Mouse (Mus musculus) urinary bladder, adult 2 months (tissue): ENCODE results near the gene Ush2a. TPM values are rescaled to one million over a fixed set of nuclear protein-coding genes. Genes with fewer than 3 reads are reported as not detected.

Experiments
- DNase-seq: peaks from one replicate; pipeline ENCODE4 v3.0.0; 2022; ENCODE audit warnings: low spot score
- polyA plus RNA-seq: library from polyadenylated mRNA; depleted of rRNA; stranded (reverse); fragments of >200 nt; gene quantifications from 2 replicates; pipeline ENCODE4 v1.2.3, GENCODE M21; 2012

The Ush2a gene
- polyA plus RNA-seq, 1 experiment: 0.07 TPM

- no peak for DNase-seq
Observed at GRCm38 (mm10) chr1:188770828-188771227, 509.0 kb downstream of the Ush2a start.

GRCm38 (mm10) chr1:188772516-188773229, 510.9 kb downstream of the Ush2a start:
- DNase-seq: no peak

- DNase-seq: no peak
Observed at GRCm38 (mm10) chr1:188773631-188774030, 511.8 kb downstream of the Ush2a start.

GRCm38 (mm10) chr1:188777556-188778161, 515.8 kb downstream of the Ush2a start:
- DNase-seq: no peak

- DNase-seq: no peak
Observed at GRCm38 (mm10) chr1:188785056-188785455, 523.2 kb downstream of the Ush2a start.

DNA sequence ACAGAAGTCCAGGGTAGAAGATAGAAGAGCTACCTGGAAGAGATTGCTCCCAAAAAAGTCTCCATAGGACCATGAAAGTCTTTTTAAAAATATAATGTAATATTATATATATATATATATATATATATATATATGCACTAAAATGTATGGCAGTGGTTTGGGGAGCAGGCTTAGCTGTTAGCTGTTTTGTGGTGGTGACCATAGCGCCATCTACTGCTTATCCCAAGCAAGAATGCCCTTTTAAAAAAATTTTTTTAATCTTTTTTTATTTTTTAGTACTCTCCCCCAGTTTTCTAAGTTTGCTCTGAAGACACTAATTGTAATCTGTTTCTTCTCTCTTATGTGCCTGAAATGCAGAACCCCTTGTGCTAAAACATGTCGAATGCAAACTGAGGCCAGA, 543.2 kb downstream of the Ush2a start:
- no peak for DNase-seq

GRCm38 (mm10) chr1:188805852-188806251, 544.0 kb downstream of the Ush2a start:
- no peak for DNase-seq

- no peak for DNase-seq
Observed at GRCm38 (mm10) chr1:188810631-188811030, 548.8 kb downstream of the Ush2a start.

- DNase-seq: no peak
Observed at GRCm38 (mm10) chr1:188815072-188815471, 553.2 kb downstream of the Ush2a start.

DNA sequence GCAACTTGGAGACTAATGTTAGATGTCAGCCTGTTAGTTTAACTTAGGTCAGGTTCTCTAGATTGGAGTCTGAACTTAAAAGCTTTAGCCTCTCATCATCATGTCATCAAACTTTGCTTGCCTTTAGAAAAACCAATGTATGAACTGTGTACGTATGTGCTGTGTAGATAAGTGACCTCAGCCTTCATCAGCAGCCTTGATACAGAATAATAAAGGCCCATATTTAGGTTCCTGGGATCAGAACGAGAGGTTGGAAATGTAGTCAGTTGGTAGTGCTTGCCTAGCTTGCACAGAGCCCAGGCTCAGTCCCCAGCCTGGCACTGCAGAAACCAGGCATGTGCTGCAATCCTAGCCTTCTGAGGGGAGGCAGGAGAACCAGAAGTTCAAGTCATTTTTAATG, 562.4 kb downstream of the Ush2a start:
- DNase-seq: no peak

GRCm38 (mm10) chr1:188824878-188825532, 563.2 kb downstream of the Ush2a start:
- DNase-seq: no peak

DNA sequence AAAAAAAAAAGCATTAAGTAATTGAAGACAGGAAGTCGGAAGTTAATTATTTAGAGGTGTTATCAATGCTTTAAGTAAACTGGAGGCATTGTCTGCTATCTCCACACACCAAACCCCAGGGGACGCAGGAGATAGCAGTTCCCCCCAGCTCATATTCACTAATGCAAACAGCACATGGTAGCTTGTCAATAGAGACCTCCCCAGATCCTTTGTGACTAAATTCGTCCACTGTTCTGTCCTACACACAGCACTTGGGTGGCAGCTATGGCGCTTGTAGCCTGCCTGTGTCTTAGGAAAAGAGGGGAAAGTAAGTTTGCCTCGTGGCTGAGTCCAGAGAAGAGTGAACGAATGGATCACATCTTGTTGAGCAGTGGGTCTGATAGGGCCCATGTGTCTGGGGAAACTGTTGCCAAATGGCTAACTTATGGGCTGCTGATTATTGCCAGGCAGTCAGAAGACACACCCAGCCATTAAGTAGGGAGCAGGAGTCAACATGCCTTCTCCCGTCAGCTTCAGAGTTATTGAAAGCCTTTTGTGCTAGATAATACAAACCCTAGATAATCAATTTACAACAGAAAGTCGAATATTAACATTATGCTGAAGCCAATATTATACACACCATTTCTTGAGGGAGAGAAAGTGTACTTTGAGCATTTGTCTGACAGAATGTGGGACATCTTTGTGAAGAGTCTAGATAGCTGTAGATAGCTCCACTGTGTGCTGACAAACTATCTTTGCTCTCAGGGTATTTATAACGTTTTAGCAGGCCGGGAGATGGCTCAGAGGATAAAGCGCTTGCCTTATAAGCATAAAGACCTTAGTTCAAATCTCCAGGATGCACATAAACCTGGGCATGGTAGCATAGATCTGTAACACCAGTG, 568.9 kb downstream of the Ush2a start:
- no peak for DNase-seq

DNA sequence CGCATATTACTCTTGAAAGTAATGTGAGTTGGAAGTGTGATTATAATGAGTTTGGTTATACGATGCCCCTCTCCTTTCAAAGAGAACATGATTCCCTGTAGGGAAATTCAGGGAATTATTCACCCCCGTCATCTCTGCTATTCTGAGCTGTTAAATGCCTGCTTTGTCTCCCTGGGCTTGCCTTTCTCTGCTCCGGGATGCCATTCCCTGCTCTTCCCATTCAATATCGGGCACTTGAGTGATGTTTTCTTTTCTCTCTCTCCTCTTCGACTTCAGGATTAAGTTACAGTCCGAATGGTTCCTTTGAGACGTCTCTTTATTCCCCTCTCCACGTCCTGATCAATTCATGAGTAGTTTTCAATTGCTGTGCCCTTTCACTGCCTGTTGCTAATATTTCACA, 572.1 kb downstream of the Ush2a start:
- DNase-seq: no peak

DNA sequence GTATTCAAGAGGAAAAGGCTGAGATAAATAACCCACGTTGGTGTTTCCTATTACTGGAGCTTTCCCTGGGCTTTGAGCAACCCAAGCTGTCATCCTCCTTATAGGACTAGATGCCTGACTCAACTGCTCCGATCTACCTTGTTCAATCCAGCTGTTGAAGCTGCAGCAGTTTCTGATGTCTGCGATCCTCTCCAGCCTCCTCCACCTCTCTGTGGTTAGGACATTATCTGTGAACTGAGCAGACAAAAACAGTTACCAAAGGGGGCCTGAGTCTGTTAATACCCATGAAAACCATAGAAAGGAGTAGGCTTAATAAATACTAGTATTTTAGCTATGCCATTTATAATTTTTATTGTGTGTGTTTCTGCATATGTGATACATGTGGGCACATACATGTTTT, 572.9 kb downstream of the Ush2a start:
- DNase-seq: no peak

GRCm38 (mm10) chr1:188837613-188838295, 575.9 kb downstream of the Ush2a start:
- DNase-seq: no peak

DNA sequence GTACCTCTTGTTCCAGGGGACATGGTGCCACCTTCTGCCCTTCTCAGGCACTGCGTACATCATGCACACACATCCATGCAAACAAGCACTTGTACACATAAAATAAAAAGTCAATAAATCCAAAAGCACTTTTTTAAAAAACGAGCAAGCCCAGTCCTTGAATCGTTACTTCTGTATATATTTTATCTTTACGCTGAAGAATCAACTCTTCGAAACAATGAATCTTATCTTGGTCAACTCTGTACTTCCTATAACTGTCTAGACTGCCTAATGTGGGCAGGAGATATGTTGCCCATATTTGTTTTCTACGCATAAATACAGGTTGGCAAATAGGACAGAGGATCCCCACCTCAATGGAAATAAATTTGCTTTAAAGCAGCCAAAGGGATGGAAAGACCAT, 585.4 kb downstream of the Ush2a start:
- no peak for DNase-seq

DNA sequence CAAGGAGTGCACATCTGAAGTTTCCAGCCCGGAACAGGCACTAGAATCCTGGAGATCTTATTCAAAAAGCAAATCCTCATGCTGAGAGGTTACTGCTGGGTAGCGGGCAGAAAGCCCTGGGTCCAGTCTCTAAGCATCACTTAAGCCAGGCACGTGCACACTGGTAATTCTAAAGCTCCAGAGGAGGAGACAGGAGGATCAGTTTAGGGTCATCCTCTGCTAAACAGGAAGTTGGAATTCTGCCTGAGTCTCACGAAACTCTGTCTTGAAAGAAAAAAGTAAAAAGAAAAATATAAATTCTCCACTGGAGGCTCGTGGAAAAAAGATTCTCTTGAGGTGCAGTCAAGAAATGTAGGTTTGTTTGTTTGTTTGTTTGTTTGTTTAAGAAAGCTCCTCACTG, 591.0 kb downstream of the Ush2a start:
- no peak for DNase-seq

GRCm38 (mm10) chr1:188854240-188854639, 592.4 kb downstream of the Ush2a start:
- DNase-seq: no peak

- no peak for DNase-seq
Observed at GRCm38 (mm10) chr1:188855034-188855433, 593.2 kb downstream of the Ush2a start.

DNA sequence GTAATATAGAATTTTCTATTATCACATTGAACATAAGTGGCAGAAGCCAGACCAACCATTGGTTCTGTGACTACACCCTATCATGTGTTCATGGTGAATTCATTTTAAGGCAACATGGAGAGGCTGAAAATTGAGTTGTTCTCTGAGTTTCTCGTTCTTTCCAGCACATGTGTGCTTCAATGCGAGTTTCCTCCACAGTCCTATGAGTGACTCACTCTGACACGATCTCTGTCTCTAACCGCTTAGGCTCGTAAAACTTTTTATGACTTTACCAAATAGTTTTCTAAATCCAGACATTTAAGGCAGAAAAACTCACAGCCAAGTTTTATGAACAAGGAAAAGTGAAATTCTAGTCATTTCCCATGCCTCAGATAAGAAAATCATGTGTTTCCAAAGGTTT, 597.9 kb downstream of the Ush2a start:
- DNase-seq: no peak

DNA sequence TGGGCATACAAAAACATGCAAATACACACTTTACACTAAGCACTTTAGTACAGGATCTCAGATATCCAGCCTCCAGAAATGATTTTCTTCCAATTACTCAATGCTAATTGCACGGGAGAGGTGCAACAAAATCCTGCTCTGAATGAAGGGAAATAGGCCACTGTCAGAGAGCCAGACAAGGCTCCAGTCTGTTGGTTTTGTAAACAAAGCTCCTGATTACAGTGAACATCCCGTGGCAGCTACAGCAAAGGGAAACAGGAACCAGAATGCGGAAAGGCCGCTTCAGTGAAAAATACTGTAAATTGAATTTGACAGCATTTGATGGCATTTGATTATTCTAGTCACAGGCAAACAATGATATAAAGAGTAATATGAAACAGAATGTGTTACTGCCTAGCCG, 604.1 kb downstream of the Ush2a start:
- DNase-seq: no peak

DNA sequence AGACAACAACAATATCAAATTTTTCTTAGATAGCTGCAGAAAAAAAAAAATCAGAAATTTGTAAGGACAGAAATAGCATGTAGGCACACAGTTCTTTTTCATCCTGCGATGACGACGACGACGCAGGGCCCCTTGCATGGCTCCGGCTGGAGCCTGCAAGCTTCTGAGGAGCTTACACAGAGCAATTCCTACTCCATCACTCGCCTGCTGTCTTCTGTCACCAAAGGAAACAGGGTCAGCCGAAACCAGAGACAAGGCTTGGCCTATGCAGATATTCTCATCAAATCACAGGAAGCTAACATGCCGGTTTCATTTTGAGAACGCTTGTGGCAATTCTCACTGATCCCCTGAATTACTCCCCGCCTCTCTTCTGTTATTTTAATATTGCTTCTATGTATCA, 604.7 kb downstream of the Ush2a start:
- no peak for DNase-seq
